29 mouse cellular contexts compared by ENCODE assay signal in genomic region chr15:88617125-88617524, GRCm38 (mm10). TPM values are rescaled to one million over a fixed set of nuclear protein-coding genes. Genes with fewer than 3 reads are reported as not detected.
"Had no signal": no experiment of that assay in that cellular context is flagged by ENCODE, and none has a peak within 500 bp of the region (broad histone marks: within the 10 kb centered on the region; RNA-seq: fewer than 3 reads in every experiment).

No protein-coding gene starts in this region.

- H3K4me3 ChIP-seq: kidney, embryonic 15.5 days; left cerebral cortex, adult 2 months; liver, embryonic 13.5 days; myocyte; neural tube, embryonic 13.5 days; stomach, embryonic 15.5 days had no signal

- H3K27me3 ChIP-seq: kidney, embryonic 15.5 days; liver, embryonic 13.5 days; neural tube, embryonic 13.5 days; stomach, embryonic 15.5 days had no signal

- H3K27ac ChIP-seq: kidney, embryonic 15.5 days; left cerebral cortex, adult 2 months; liver, embryonic 13.5 days; macrophage; neural tube, embryonic 13.5 days; stomach, embryonic 15.5 days had no signal

- H3K4me2 ChIP-seq: kidney, embryonic 15.5 days; liver, embryonic 13.5 days; neural tube, embryonic 13.5 days; stomach, embryonic 15.5 days had no signal

- DNase-seq: kidney, postnatal 10 days; kidney, postnatal 36 days; layer of hippocampus, postnatal 36 days; liver, embryonic 13.5 days; lung, adult 2 months; lung, postnatal 14 days; midbrain, embryonic 14.5 days; right cerebral cortex, postnatal 25 days; spleen, adult 18-20 months; thymus, postnatal 25 days had no signal

- H3K4me1 ChIP-seq: kidney, embryonic 15.5 days; liver, embryonic 13.5 days; stomach, embryonic 15.5 days had no signal

- H3K9ac ChIP-seq: kidney, embryonic 15.5 days; liver, embryonic 13.5 days; neural tube, embryonic 13.5 days; stomach, embryonic 15.5 days had no signal

- H3K36me3 ChIP-seq: kidney, embryonic 15.5 days; liver, embryonic 13.5 days; neural tube, embryonic 13.5 days; stomach, embryonic 15.5 days had no signal

- H3K9me3 ChIP-seq: kidney, embryonic 15.5 days; liver, embryonic 13.5 days; neural tube, embryonic 13.5 days; stomach, embryonic 15.5 days had no signal

RNA-seq across cellular contexts. Expression of gene Zdhhc25, which starts 17.0 kb away (rescaled TPM):
- total RNA-seq: layer of hippocampus, adult 8-10 months; layer of hippocampus, postnatal 10 days; layer of hippocampus, postnatal 36 days; left cerebral cortex, adult 2 months; left cerebral cortex, postnatal 10 days; left cerebral cortex, postnatal 36 days; liver, adult 2 months; megakaryocyte, adult 5-6 weeks; monocyte, adult 5-6 weeks; neutrophil, adult 5-6 weeks had no signal
- polyA plus RNA-seq: kidney, embryonic 15.5 days; limb, embryonic 11.5 days; limb, embryonic 14.5 days; liver, adult 2 months; liver, embryonic 13.5 days; liver, embryonic 16.5 days; lung, adult 2 months; lung, embryonic 16.5 days; macrophage; midbrain, embryonic 14.5 days; neural tube, embryonic 13.5 days; stomach, embryonic 15.5 days; thymus, postnatal 0 days had no signal
